Mouse (Mus musculus) spleen, adult 18-20 months (tissue): ENCODE results near the gene Fbxo2.
"Not testable (repeated sequence)": the region's sequence is repeated elsewhere in the genome, so short reads cannot be mapped to it uniquely, and the experiment has no call there.

Experiments
- DNase-seq, 2 experiments: peaks; one replicate each; pipeline ENCODE4 v3.0.0; 2022; ENCODE audit warnings: mixed read lengths in 2 of 2

Fbxo2 gene

GRCm38 (mm10) chr4:148177716-148178115 lies 17.3 kb downstream of the Fbxo2 start:
- no peak for DNase-seq

- no peak for DNase-seq
Measured at GRCm38 (mm10) chr4:148181483-148181882, 21.1 kb downstream of the Fbxo2 start.

- DNase-seq: no peak
Measured at GRCm38 (mm10) chr4:148182363-148182762, 21.9 kb downstream of the Fbxo2 start.

GRCm38 (mm10) chr4:148184564-148184963 lies 24.1 kb downstream of the Fbxo2 start:
- DNase-seq: no peak

- DNase-seq: no peak
Measured at GRCm38 (mm10) chr4:148185819-148186218, 25.4 kb downstream of the Fbxo2 start.

- DNase-seq: not testable (repeated sequence)
Measured at GRCm38 (mm10) chr4:148188767-148189166, 28.3 kb downstream of the Fbxo2 start.

GRCm38 (mm10) chr4:148192707-148193245 lies 32.4 kb downstream of the Fbxo2 start:
- DNase-seq: no peak

- DNase-seq: no peak
Measured at GRCm38 (mm10) chr4:148194400-148194799, 34.0 kb downstream of the Fbxo2 start.

GRCm38 (mm10) chr4:148198721-148199120 lies 38.3 kb downstream of the Fbxo2 start:
- DNase-seq: no peak

GRCm38 (mm10) chr4:148203557-148203956 lies 43.1 kb downstream of the Fbxo2 start:
- DNase-seq: no peak

- DNase-seq: no peak
Measured at GRCm38 (mm10) chr4:148204061-148204872, 43.8 kb downstream of the Fbxo2 start.

GRCm38 (mm10) chr4:148204873-148205232 lies 44.4 kb downstream of the Fbxo2 start:
- no peak for DNase-seq

- no peak for DNase-seq
Measured at GRCm38 (mm10) chr4:148214460-148215136, 54.2 kb downstream of the Fbxo2 start.

- DNase-seq: no peak
Measured at GRCm38 (mm10) chr4:148215264-148215900, 55.0 kb downstream of the Fbxo2 start.
